Mouse (Mus musculus): Measurements from ENCODE around the gene Rdh11.

The Rdh11 gene

GRCm38 (mm10) chr12:79139417-79139816 is 52.7 kb downstream of the Rdh11 start:
- no peak for DNase-seq (ENCODE audit: low read depth)

GRCm38 (mm10) chr12:79138999-79139398 is 53.1 kb downstream of the Rdh11 start:
- no peak for DNase-seq (ENCODE audit: low read depth)

- DNase-seq (ENCODE audit: low read depth) = no peak
Measured at GRCm38 (mm10) chr12:79136949-79137348, 55.1 kb downstream of the Rdh11 start.

DNA sequence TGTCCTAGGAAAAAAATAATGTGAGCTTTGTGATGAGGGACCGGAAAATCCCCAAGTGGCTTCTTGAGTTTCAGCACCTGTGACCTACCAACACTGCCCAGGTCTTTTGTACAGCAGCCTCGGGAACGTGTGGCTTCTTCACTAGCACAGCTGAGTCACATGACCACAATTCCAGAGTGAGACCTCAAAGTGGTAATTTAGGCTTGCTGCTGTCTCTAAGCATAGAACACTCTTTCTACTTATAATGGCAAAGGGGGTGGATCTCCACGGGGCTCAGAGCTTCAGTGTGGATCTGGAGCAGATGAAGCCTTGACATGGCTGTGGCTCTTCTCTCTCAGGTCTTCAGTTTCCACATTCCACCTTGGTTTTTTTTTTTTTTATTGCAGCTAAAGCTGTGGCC is 57.0 kb downstream of the Rdh11 start:
- no peak for DNase-seq (ENCODE audit: low read depth)

GRCm38 (mm10) chr12:79134676-79135075 is 57.4 kb downstream of the Rdh11 start:
- no peak for DNase-seq (ENCODE audit: low read depth)

- DNase-seq (ENCODE audit: low read depth) = no peak
Measured at GRCm38 (mm10) chr12:79131706-79132460, 60.2 kb downstream of the Rdh11 start.

GRCm38 (mm10) chr12:79131178-79131675 is 60.9 kb downstream of the Rdh11 start:
- no peak for DNase-seq (ENCODE audit: low read depth)

DNA sequence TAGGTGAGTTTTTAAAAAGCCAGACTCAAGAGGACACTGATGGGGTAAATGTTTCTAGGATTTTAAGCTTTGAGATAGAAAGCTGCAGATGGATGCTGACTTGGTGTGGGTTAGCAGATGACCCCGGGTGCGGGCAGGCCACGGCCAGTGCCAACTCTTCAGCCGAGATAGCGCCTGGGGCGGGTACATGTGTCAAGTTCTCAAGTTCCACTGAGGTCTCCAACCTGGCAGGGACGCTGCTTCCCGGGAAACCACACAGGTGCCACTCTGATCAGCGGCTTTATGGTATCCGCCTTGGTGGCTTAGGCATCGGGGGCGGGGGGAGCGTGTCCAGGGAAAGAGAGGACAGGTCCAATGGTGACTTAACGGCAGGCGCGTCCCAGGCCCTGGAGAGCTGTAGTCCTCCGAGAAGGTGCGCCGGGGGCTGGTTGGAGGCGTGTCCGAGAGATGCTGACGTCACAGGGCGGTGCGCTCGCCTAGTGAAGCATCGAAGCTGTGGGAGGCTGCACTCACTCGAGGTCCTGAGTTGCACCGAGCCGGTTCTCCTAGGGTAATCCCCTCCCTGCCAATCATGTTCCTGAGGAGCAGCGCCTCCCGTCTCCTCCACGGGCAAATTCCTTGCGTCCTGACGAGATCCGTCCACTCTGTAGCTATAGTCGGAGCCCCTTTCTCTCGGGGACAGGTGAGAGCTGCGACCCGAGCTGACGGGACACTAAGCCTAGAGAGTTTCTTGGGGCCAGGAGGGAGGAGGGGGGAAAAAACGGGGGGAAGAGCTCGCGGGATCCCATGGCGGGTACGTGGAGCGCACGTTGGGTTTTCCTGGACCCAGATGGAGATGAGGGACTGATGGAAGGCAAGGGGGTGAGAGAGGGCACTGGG is 61.6 kb downstream of the Rdh11 start, which contains the start of gene Arg2:
Gene Arg2 (plus strand): TSS at position 479 of the 879 bp plus-strand sequence.
- peak; percentile 56 for DNase-seq (ENCODE audit: low read depth)
